Mouse (Mus musculus) liver, postnatal 0 days (tissue): ENCODE measurements at regions not wholly inside any gene's neighbourhood (a gene's known extent, or its start where the extent isn't known, plus 50 kb on each side); places are given as distances from the start of the nearest gene placed in this dataset.

ENCODE experiments used
- CTCF ChIP-seq: sonication (generic); IDR thresholded peaks from 2 replicates; pipeline ENCODE4 v1.5.1; 2016; ENCODE audit warnings: antibody characterized with exemption, low read depth
- EP300 ChIP-seq: IDR thresholded peaks from 2 replicates; pipeline ENCODE4 v1.6.1; 2016; ENCODE audit warnings: antibody characterized with exemption, low read depth, mild to moderate bottlenecking

- TF ChIP-seq EP300 = no peak
- TF ChIP-seq CTCF = no peak
These were observed 90.4 kb upstream of the Pmepa1 start for GRCm38 (mm10) chr2:173366734-173367133.
